Mouse (Mus musculus) ES-E14 (cell line): ENCODE measurements around the gene Alg9.

Experiments
- CHD2 ChIP-seq: IDR thresholded peaks from 2 replicates; pipeline ENCODE4 v1.6.1; 2014; ENCODE audit warnings: mild to moderate bottlenecking, low read depth, low read length, inconsistent platforms
- HCFC1 ChIP-seq: IDR thresholded peaks from 2 replicates; pipeline ENCODE4 v1.6.1; 2012; ENCODE audit warnings: low read length, inconsistent platforms, borderline replicate concordance; ENCODE audit not compliant: insufficient read depth
- MAFK ChIP-seq: IDR thresholded peaks from 2 replicates; pipeline ENCODE4 v1.6.1; 2014; ENCODE audit warnings: mild to moderate bottlenecking, low read depth, low read length, inconsistent platforms; ENCODE audit not compliant: insufficient read depth
- ZC3H11A ChIP-seq: IDR thresholded peaks from 2 replicates; pipeline ENCODE4 v1.6.1; 2012; ENCODE audit warnings: low read depth, mild to moderate bottlenecking, inconsistent platforms, low read length, borderline replicate concordance
- ZNF384 ChIP-seq: IDR thresholded peaks from 2 replicates; pipeline ENCODE4 v1.6.1; 2012; ENCODE audit warnings: low read depth, low read length, inconsistent platforms

- TF ChIP-seq CHD2 (no peak), MAFK (no peak), ZNF384 (no peak), HCFC1 (no peak), ZC3H11A (no peak)
Measured at GRCm38 (mm10) chr9:50798368-50798767, 23.5 kb downstream of the Alg9 start.
